Comparison of ENCODE assay signal across 8 mouse cellular contexts in the genomic region with DNA sequence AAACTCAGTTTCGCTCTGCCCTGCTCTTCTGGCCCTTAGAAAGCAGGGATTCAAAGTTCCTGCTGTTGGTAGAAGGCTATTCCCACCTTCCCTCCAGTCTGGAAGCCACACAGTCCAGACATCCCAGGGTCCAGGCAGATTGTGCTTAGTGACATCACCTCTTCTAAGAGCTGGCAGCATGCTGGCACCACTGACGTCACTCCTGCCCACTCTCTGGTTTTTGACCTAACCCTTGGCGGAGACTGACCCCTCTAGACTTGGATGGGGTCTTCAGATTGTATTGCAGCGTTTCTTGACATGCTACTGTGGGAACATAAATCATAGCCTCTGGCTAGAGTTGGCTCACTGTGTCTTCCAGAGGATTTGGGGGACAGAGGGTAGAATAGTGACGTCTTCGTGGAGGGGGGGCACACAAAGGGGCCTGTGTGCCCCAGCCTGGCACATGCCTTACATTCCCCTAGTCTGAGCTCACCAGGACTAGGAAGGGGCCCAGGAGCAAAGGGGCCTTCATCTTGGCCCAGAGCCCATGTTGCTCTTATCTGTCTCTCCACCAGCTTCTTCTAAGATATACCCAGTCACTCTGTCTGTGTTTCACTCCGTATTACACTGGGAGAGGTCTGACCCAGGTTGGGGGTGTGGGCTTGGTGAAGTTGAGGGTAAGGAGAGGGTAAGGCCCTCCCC. TPM values are rescaled to one million over a fixed set of nuclear protein-coding genes. Genes with fewer than 3 reads are reported as not detected.
DNase-seq lines count a peak whose midpoint lies in the region; ATAC-seq lines count a peak whose summit lies in the region.

No protein-coding gene starts in this region.

- H3K9me3 ChIP-seq in kidney, embryonic 15.5 days (replicated peaks), result no peaks in the 10 kb centered on the region
- no peaks in the 10 kb centered on the region for H3K9me3 ChIP-seq in hindbrain, embryonic 12.5 days (replicated peaks)
- H3K9me3 ChIP-seq in midbrain, embryonic 13.5 days, result no peaks in the 10 kb centered on the region

- peaks cover 40% of the 10 kb centered on the region for H3K36me3 ChIP-seq in kidney, embryonic 15.5 days
- peaks cover 3% of the 10 kb centered on the region; the same call in 1 of the 2 replicates for H3K36me3 ChIP-seq in hindbrain, embryonic 12.5 days
- H3K36me3 ChIP-seq in midbrain, embryonic 13.5 days, result 0 out of 2 replicates have a peak, but pooled peaks cover 10% of the 10 kb centered on the region

- H3K4me2 ChIP-seq in kidney, embryonic 15.5 days, result peak overlapping the region; percentile 92
- peak overlapping the region; percentile 76 for H3K4me2 ChIP-seq in hindbrain, embryonic 12.5 days (replicated peaks)
- H3K4me2 ChIP-seq in midbrain, embryonic 13.5 days (replicated peaks), result peak overlapping the region; percentile 85

- H3K4me1 ChIP-seq in kidney, embryonic 15.5 days, result peaks cover 63% of the 10 kb centered on the region
- peaks cover 28% of the 10 kb centered on the region for H3K4me1 ChIP-seq in hindbrain, embryonic 12.5 days
- peaks cover 36% of the 10 kb centered on the region for H3K4me1 ChIP-seq in midbrain, embryonic 13.5 days (replicated peaks)

- intact Hi-C loops in left cerebral cortex, postnatal 14 days (cut with DNase I), result no loop called here

- peak overlapping the region; percentile 65 for H3K9ac ChIP-seq in kidney, embryonic 15.5 days
- peak overlapping the region; percentile 62 for H3K9ac ChIP-seq in hindbrain, embryonic 12.5 days
- peak overlapping the region; percentile 65 for H3K9ac ChIP-seq in midbrain, embryonic 13.5 days (replicated peaks)

- no peak for ATAC-seq in kidney, embryonic 15.5 days (replicated peaks; ENCODE audit: low FRiP score)
- ATAC-seq in hindbrain, embryonic 12.5 days (ENCODE audit: low FRiP score), result no peak
- no peak for ATAC-seq in midbrain, embryonic 13.5 days

- peak overlapping the region; percentile 45 for H3K27ac ChIP-seq in kidney, embryonic 15.5 days
- H3K27ac ChIP-seq in hindbrain, embryonic 12.5 days, result no peak overlapping the region
- no peak overlapping the region for H3K27ac ChIP-seq in midbrain, embryonic 13.5 days

- peak overlapping the region; percentile 63 for H3K4me3 ChIP-seq in kidney, embryonic 15.5 days (replicated peaks)
- H3K4me3 ChIP-seq in hindbrain, embryonic 12.5 days, result peak overlapping the region; percentile 42
- peak overlapping the region; percentile 46 for H3K4me3 ChIP-seq in midbrain, embryonic 13.5 days (replicated peaks)

- H3K27me3 ChIP-seq in kidney, embryonic 15.5 days, result peaks cover 7% of the 10 kb centered on the region
- H3K27me3 ChIP-seq in hindbrain, embryonic 12.5 days, result peaks cover 54% of the 10 kb centered on the region
- H3K27me3 ChIP-seq in midbrain, embryonic 13.5 days, result peaks cover 64% of the 10 kb centered on the region

- no peak for DNase-seq in kidney, adult 8-10 months
- peak; percentile 73 for DNase-seq in cerebellum, adult 9-11 months
- no peak for DNase-seq in left cerebral cortex, postnatal 14 days (ENCODE audit: low spot score in 2 of 2)
- no peak for DNase-seq in layer of hippocampus, adult 18-20 months (ENCODE audit: low spot score in 2 of 2)
- no peak for DNase-seq in embryo, embryonic 10 days (ENCODE audit: low spot score)

- 32% methylated on average over 7 of the region's 7 CpGs for WGBS in kidney, embryonic 15.5 days
- WGBS in hindbrain, embryonic 12.5 days, result 62% methylated on average over 7 of the region's 7 CpGs
- 60% methylated on average over 7 of the region's 7 CpGs for WGBS in midbrain, embryonic 13.5 days

RNA-seq across cellular contexts. Expression of a gene that starts 1.6 kb away (rescaled TPM):
- 44.2 and 47.0 TPM in 2 replicates for polyA plus RNA-seq in kidney, embryonic 15.5 days (2015; fragmentation: Nextera tagmentation; extraction: Ambion mirVana)
- polyA plus RNA-seq in hindbrain, embryonic 12.5 days (2016; fragmentation: Nextera tagmentation; extraction: Ambion mirVana), result 14.5 and 15.4 TPM in 2 replicates
- polyA plus RNA-seq in midbrain, embryonic 13.5 days (2015; fragmentation: Nextera tagmentation; extraction: Ambion mirVana), result 11.6 and 13.7 TPM in 2 replicates
- total RNA-seq in left cerebral cortex, postnatal 14 days (2021), result 10 to 100 TPM; 20.3 to 22.0 TPM
- 10 to 100 TPM in 1 of 2 experiments, 1 to 10 TPM in 1; 7.9 to 11.3 TPM for total RNA-seq in layer of hippocampus, adult 18-20 months (2021)

RNA-seq across cellular contexts. Expression of a gene that starts 22.6 kb away (rescaled TPM):
- polyA plus RNA-seq in kidney, embryonic 15.5 days (2015; fragmentation: Nextera tagmentation; extraction: Ambion mirVana), result 70.9 and 78.3 TPM in 2 replicates
- polyA plus RNA-seq in hindbrain, embryonic 12.5 days (2016; fragmentation: Nextera tagmentation; extraction: Ambion mirVana), result 57.1 and 61.4 TPM in 2 replicates
- 29.9 and 32.7 TPM in 2 replicates for polyA plus RNA-seq in midbrain, embryonic 13.5 days (2015; fragmentation: Nextera tagmentation; extraction: Ambion mirVana)
- total RNA-seq in left cerebral cortex, postnatal 14 days (2021), result 10 to 100 TPM; 28.1 to 31.9 TPM
- 10 to 100 TPM; 29.7 to 29.8 TPM for total RNA-seq in layer of hippocampus, adult 18-20 months (2021)

RNA-seq across cellular contexts. Expression of a gene that starts 22.6 kb away (rescaled TPM):
- polyA plus RNA-seq in kidney, embryonic 15.5 days (2015; fragmentation: Nextera tagmentation; extraction: Ambion mirVana), result 0.17 and 0.21 TPM in 2 replicates
- polyA plus RNA-seq in hindbrain, embryonic 12.5 days (2016; fragmentation: Nextera tagmentation; extraction: Ambion mirVana), result 0.26 and 0.30 TPM in 2 replicates
- polyA plus RNA-seq in midbrain, embryonic 13.5 days (2015; fragmentation: Nextera tagmentation; extraction: Ambion mirVana), result 0.24 and 0.36 TPM in 2 replicates
- under 1 TPM; 0.25 to 0.37 TPM for total RNA-seq in left cerebral cortex, postnatal 14 days (2021)
- total RNA-seq in layer of hippocampus, adult 18-20 months (2021), result under 1 TPM in 1 of 2 experiments, not detected in 1; 0.38 TPM

RNA-seq across cellular contexts. Expression of a gene that starts 28.8 kb away (rescaled TPM):
- 4.5 and 5.2 TPM in 2 replicates for polyA plus RNA-seq in kidney, embryonic 15.5 days (2015; fragmentation: Nextera tagmentation; extraction: Ambion mirVana)
- polyA plus RNA-seq in hindbrain, embryonic 12.5 days (2016; fragmentation: Nextera tagmentation; extraction: Ambion mirVana), result 1.4 and 1.8 TPM in 2 replicates
- polyA plus RNA-seq in midbrain, embryonic 13.5 days (2015; fragmentation: Nextera tagmentation; extraction: Ambion mirVana), result 1.9 and 2.5 TPM in 2 replicates
- total RNA-seq in left cerebral cortex, postnatal 14 days (2021), result 10 to 100 TPM; 17.1 to 19.6 TPM
- total RNA-seq in layer of hippocampus, adult 18-20 months (2021), result 10 to 100 TPM; 16.9 to 21.2 TPM

RNA-seq across cellular contexts. Expression of a gene that starts 34.3 kb away (rescaled TPM):
- polyA plus RNA-seq in kidney, embryonic 15.5 days (2015; fragmentation: Nextera tagmentation; extraction: Ambion mirVana), result 0.13 TPM in 1 of 2 replicates, not detected in the other
- 0.14 and 0.30 TPM in 2 replicates for polyA plus RNA-seq in hindbrain, embryonic 12.5 days (2016; fragmentation: Nextera tagmentation; extraction: Ambion mirVana)
- 0.16 TPM in 1 of 2 replicates, not detected in the other for polyA plus RNA-seq in midbrain, embryonic 13.5 days (2015; fragmentation: Nextera tagmentation; extraction: Ambion mirVana)
- under 1 TPM; 0.46 to 0.82 TPM for total RNA-seq in left cerebral cortex, postnatal 14 days (2021)
- total RNA-seq in layer of hippocampus, adult 18-20 months (2021), result 1 to 10 TPM in 1 of 2 experiments, under 1 TPM in 1; 0.30 to 1.8 TPM
